Mouse (Mus musculus) CH12.LX (cell line): ENCODE results near the gene Bcorl1. TPM values are rescaled to one million over a fixed set of nuclear protein-coding genes. Genes with fewer than 3 reads are reported as not detected.

Experiments used
- DNase-seq: peaks from one replicate; pipeline ENCODE4 v3.0.0-alpha.2; 2013; ENCODE audit errors: extremely low read depth
- H3K27ac ChIP-seq: 2 replicates; pipeline ENCODE4 v1.5.1; 2012; ENCODE audit warnings: low read depth, mild to moderate bottlenecking, control low read depth, moderate library complexity; ENCODE audit not compliant: insufficient read depth
- H3K27me3 ChIP-seq: replicated peaks from 2 replicates; pipeline ENCODE3; 2012; ENCODE audit warnings: inconsistent platforms
- H3K36me3 ChIP-seq, 2 experiments: replicated peaks in 1 of 2; 2 replicates each; pipeline versions ENCODE3 to v1.6.1; 2012; ENCODE audit warnings: inconsistent platforms in 1 of 2, low read length in 1 of 2, mild to moderate bottlenecking in 1 of 2, mixed read lengths in 1 of 2, moderate library complexity in 1 of 2; ENCODE audit not compliant: control insufficient read depth in 1 of 2, insufficient read depth in 1 of 2
- H3K4me1 ChIP-seq, 2 experiments: 2 replicates each; pipeline ENCODE4 v1.6.1; 2012; ENCODE audit warnings: inconsistent platforms in 1 of 2, moderate library complexity in 1 of 2; ENCODE audit not compliant: insufficient read depth in 2 of 2, control insufficient read depth in 1 of 2
- H3K4me2 ChIP-seq: 2 replicates; pipeline ENCODE4 v1.6.1; 2012; ENCODE audit warnings: low read depth, mild to moderate bottlenecking, control low read depth; ENCODE audit not compliant: poor library complexity, insufficient read depth, severe bottlenecking
- H3K4me3 ChIP-seq, 3 experiments: fragments of 150-350 bp in 1 of 3; sonication (generic) in 1 of 3; replicated peaks in 1 of 3; 2 replicates each; pipeline versions ENCODE3 to v1.5.1; 2011 to 2012; ENCODE audit warnings: low read depth in 2 of 3, low read length in 2 of 3, mild to moderate bottlenecking in 2 of 3, moderate library complexity in 2 of 3, control low read depth in 1 of 3, improper control_type of control experiment in 1 of 3, inconsistent platforms in 1 of 3, mixed read lengths in 1 of 3; ENCODE audit not compliant: poor library complexity in 1 of 3
- H3K79me2 ChIP-seq: replicated peaks from 2 replicates; pipeline ENCODE4 v1.6.1; 2012; ENCODE audit warnings: mild to moderate bottlenecking, moderate library complexity; ENCODE audit not compliant: control insufficient read depth, poor library complexity, insufficient read depth, severe bottlenecking; ENCODE audit errors: extremely low read depth
- H3K9ac ChIP-seq: 2 replicates; pipeline ENCODE4 v1.6.1; 2012; ENCODE audit warnings: low read depth, mild to moderate bottlenecking, control low read depth, moderate library complexity; ENCODE audit not compliant: insufficient read depth
- H3K9me3 ChIP-seq: replicated peaks from 2 replicates; pipeline ENCODE3; 2012; ENCODE audit warnings: low read length, inconsistent platforms, mixed read lengths
- CTCF ChIP-seq, 2 experiments: IDR thresholded peaks in 1 of 2; conservative IDR thresholded peaks in 1 of 2; 2 replicates each; pipeline ENCODE4 v1.5.1; 2011 to 2012; ENCODE audit warnings: low read depth in 2 of 2, low read length in 2 of 2, improper control_type of control experiment in 1 of 2, inconsistent platforms in 1 of 2, mild to moderate bottlenecking in 1 of 2, moderate library complexity in 1 of 2
- E2F4 ChIP-seq: IDR thresholded peaks from 2 replicates; pipeline ENCODE4 v1.6.1; 2011; ENCODE audit warnings: low read depth, low read length, improper control_type of control experiment; ENCODE audit not compliant: insufficient replicate concordance
- ELF1 ChIP-seq: IDR thresholded peaks from 2 replicates; pipeline ENCODE4 v1.6.1; 2014; ENCODE audit warnings: low read depth, mild to moderate bottlenecking, inconsistent platforms, low read length, improper control_type of control experiment
- ETS1 ChIP-seq: conservative IDR thresholded peaks from 2 replicates; pipeline ENCODE4 v1.6.1; 2012; ENCODE audit warnings: low read depth, mild to moderate bottlenecking, inconsistent platforms, low read length, improper control_type of control experiment, moderate library complexity
- KAT2A ChIP-seq: IDR thresholded peaks from 2 replicates; pipeline ENCODE4 v1.6.1; 2012; ENCODE audit warnings: low read length, improper control_type of control experiment, inconsistent platforms; ENCODE audit not compliant: insufficient replicate concordance
- MAFK ChIP-seq: IDR thresholded peaks from 2 replicates; pipeline ENCODE4 v1.6.1; 2011; ENCODE audit warnings: low read length, improper control_type of control experiment; ENCODE audit not compliant: insufficient replicate concordance
- MAX ChIP-seq: IDR thresholded peaks from 2 replicates; pipeline ENCODE4 v1.6.1; 2011; ENCODE audit warnings: low read length, improper control_type of control experiment
- MAZ ChIP-seq: IDR thresholded peaks from 2 replicates; pipeline ENCODE4 v1.6.1; 2012; ENCODE audit warnings: low read depth, mild to moderate bottlenecking, inconsistent platforms, low read length, improper control_type of control experiment, moderate library complexity
- MEF2A ChIP-seq: IDR thresholded peaks from 2 replicates; pipeline ENCODE4 v1.6.1; 2014; ENCODE audit warnings: low read depth, mild to moderate bottlenecking, inconsistent platforms, low read length, improper control_type of control experiment, borderline replicate concordance
- MXI1 ChIP-seq: IDR thresholded peaks from 2 replicates; pipeline ENCODE4 v1.6.1; 2011; ENCODE audit warnings: mild to moderate bottlenecking, low read depth, low read length, improper control_type of control experiment
- MYC ChIP-seq: IDR thresholded peaks from 2 replicates; pipeline ENCODE4 v1.6.1; 2011; ENCODE audit warnings: low read depth, mild to moderate bottlenecking, improper control_type of control experiment, low read length
- NRF1 ChIP-seq: IDR thresholded peaks from 2 replicates; pipeline ENCODE4 v1.6.1; 2014; ENCODE audit warnings: low read depth, mild to moderate bottlenecking, inconsistent platforms, low read length, improper control_type of control experiment, moderate library complexity
- PAX5 ChIP-seq: IDR thresholded peaks from 2 replicates; pipeline ENCODE4 v1.6.1; 2012; ENCODE audit warnings: low read length, inconsistent platforms, mixed read lengths
- POLR2A ChIP-seq: IDR thresholded peaks from 2 replicates; pipeline ENCODE4 v1.6.1; 2011; ENCODE audit warnings: low read depth, mild to moderate bottlenecking, improper control_type of control experiment, low read length
- POLR2AphosphoS2 ChIP-seq: IDR thresholded peaks from 2 replicates; pipeline ENCODE4 v1.6.1; 2011; ENCODE audit warnings: low read depth, low read length, improper control_type of control experiment
- SMC3 ChIP-seq: IDR thresholded peaks from 2 replicates; pipeline ENCODE4 v1.6.1; 2011; ENCODE audit warnings: low read depth, low read length, improper control_type of control experiment
- TBP ChIP-seq: conservative IDR thresholded peaks from 2 replicates; pipeline ENCODE4 v1.6.1; 2011; ENCODE audit warnings: low read depth, low read length, improper control_type of control experiment
- UBTF ChIP-seq: IDR thresholded peaks from 2 replicates; pipeline ENCODE4 v1.6.1; 2012; ENCODE audit warnings: low read depth, mild to moderate bottlenecking, inconsistent platforms, low read length, improper control_type of control experiment, moderate library complexity
- USF1 ChIP-seq: IDR thresholded peaks from 2 replicates; pipeline ENCODE4 v1.6.1; 2014; ENCODE audit warnings: low read depth, mild to moderate bottlenecking, inconsistent platforms, low read length, improper control_type of control experiment
- ZNF384 ChIP-seq: IDR thresholded peaks from 2 replicates; pipeline ENCODE4 v1.6.1; 2012; ENCODE audit warnings: low read depth, low read length, improper control_type of control experiment, inconsistent platforms
- dilution Hi-C: fragments of 300-500 bp; cut with MboI; formaldehyde crosslinking; loops from 2 replicates; pipeline ENCODE4 v1.14.3; 2020; ENCODE audit warnings: low sequenced_read_pairs; ENCODE audit not compliant: extremely low pct_unique_long_range_greater_than_20kb, extremely low pct_ligation_motif_present
- in situ Hi-C: fragments of 300-500 bp; cut with MboI; formaldehyde crosslinking; loops from 3 replicates; pipeline ENCODE4 v1.14.3; 2019; ENCODE audit warnings: low sequenced_read_pairs, low pct_ligation_motif_present, low pct_unique_long_range_greater_than_20kb, mixed read lengths
- polyA plus RNA-seq: library from polyadenylated mRNA; unstranded; fragments of >175 nt; gene quantifications from 2 replicates; pipeline ENCODE4 v1.2.1, GENCODE M21; 2012; ENCODE audit warnings: low read depth; ENCODE audit not compliant: insufficient read length
- total RNA-seq, 2 experiments: library from RNA; depleted of rRNA; stranded (reverse); fragments of 300-350 nt in 1 of 2; fragments of >200 nt in 1 of 2; gene quantifications; 2 replicates each; pipeline ENCODE4 v1.2.3; 2012 to 2014

Bcorl1 gene
- total and polyA plus RNA-seq, 3 experiments: 0.30 to 2.2 (median 1.9) TPM

DNA sequence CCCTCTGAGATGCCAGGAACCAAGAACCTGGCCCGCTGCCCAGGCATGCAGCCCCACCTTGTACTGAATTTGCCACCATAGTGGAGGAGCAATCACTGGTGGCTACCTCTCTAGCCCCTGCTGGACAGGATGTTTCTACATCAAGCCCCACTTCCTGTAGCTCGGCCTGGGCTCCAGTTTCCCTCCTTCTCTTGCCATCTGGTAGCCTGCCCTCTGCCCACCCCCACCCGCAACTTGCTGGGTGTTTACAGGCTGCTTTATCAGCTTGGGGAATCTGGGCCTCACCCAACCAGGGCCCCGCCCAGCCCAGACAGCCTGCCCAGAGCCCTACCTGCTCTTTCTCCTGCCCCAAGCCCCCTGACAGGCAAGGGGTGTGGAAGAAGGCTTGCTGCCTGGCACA lies 97.9 kb downstream of the Bcorl1 start:
- in situ Hi-C loops: no loop called here
- H3K36me3 ChIP-seq: peaks cover 0 to 3% of the 10 kb centered on the region in 2 experiments
- DNase-seq: no peak
- no peak overlapping the region for H3K4me2 ChIP-seq
- H3K9me3 ChIP-seq: no peaks in the 10 kb centered on the region
- TF ChIP-seq SMC3 (no peak), UBTF (no peak), ZNF384 (no peak), MYC (no peak), E2F4 (no peak), NRF1 (no peak), MAX (no peak), POLR2A (no peak), ETS1 (no peak), ELF1 (no peak), PAX5 (no peak), MEF2A (no peak), TBP (no peak)
- no peaks in the 10 kb centered on the region for H3K27me3 ChIP-seq
- no peak overlapping the region for H3K27ac ChIP-seq
- H3K79me2 ChIP-seq: peaks cover 2% of the 10 kb centered on the region; the same call in 1 of the 2 replicates
- H3K4me1 ChIP-seq: peaks cover 31 to 53% of the 10 kb centered on the region in 2 experiments
- dilution Hi-C loops: no loop called here
- H3K9ac ChIP-seq: no peak overlapping the region
- peak overlapping the region in 1 of 3 experiments; percentile 11 for H3K4me3 ChIP-seq

- TF ChIP-seq MAFK (no peak), POLR2AphosphoS2 (no peak), MAZ (no peak), MXI1 (no peak), USF1 (no peak), CTCF (conservative IDR thresholded peaks at IDR 0.05 in 1 of 2, IDR thresholded peaks at IDR 0.05 in 1 of 2; ENCODE audit: low read depth in 2 of 2, low read length in 2 of 2) (no peak), KAT2A (no peak), TBP (no peak), PAX5 (no peak)
- H3K9me3 ChIP-seq: no peaks in the 10 kb centered on the region
- no peak overlapping the region for H3K9ac ChIP-seq
- in situ Hi-C loops: no loop called here
- H3K36me3 ChIP-seq: peaks cover 0 to 3% of the 10 kb centered on the region in 2 experiments
- H3K4me3 ChIP-seq: no peak overlapping the region
- H3K27ac ChIP-seq: no peak overlapping the region
- no peak overlapping the region for H3K4me2 ChIP-seq
- H3K27me3 ChIP-seq: no peaks in the 10 kb centered on the region
- no peak for DNase-seq
- peaks cover 2% of the 10 kb centered on the region; the same call in 1 of the 2 replicates for H3K79me2 ChIP-seq
- dilution Hi-C loops: no loop called here
- peaks cover 13 to 33% of the 10 kb centered on the region in 2 experiments for H3K4me1 ChIP-seq
Measured at GRCm38 (mm10) chrX:48441548-48441947, 100.4 kb downstream of the Bcorl1 start.
